10 mouse cellular contexts compared by ENCODE assay signal in genomic region chr5:143669839-143670238, GRCm38 (mm10). TPM values are rescaled to one million over a fixed set of nuclear protein-coding genes. Genes with fewer than 3 reads are reported as not detected.
DNase-seq lines count a peak whose midpoint lies in the region; ATAC-seq and TF ChIP-seq lines count a peak whose summit lies in the region.
"Had no signal": no experiment of that assay in that cellular context is flagged by ENCODE, and none has a peak within 500 bp of the region (broad histone marks: within the 10 kb centered on the region; RNA-seq: fewer than 3 reads in every experiment).

No protein-coding gene starts in this region.

- 0 out of 2 replicates have a peak, but pooled peaks cover 2% of the 10 kb centered on the region for H3K36me3 ChIP-seq in liver, embryonic 12.5 days
- H3K36me3 ChIP-seq in heart, postnatal 0 days (replicated peaks; ENCODE audit: control insufficient read depth, insufficient read depth, low read length): no peaks in the 10 kb centered on the region
- no peaks in the 10 kb centered on the region for H3K36me3 ChIP-seq in megakaryocyte, embryonic 14.5 days (replicated peaks; ENCODE audit: low read length)

- TF ChIP-seq EP300 in heart, postnatal 0 days (IDR thresholded peaks at IDR 0.05; ENCODE audit: low read depth): no peak

- no peak for ATAC-seq in liver, embryonic 12.5 days
- ATAC-seq in heart, postnatal 0 days (ENCODE audit: insufficient read depth, low read depth): no peak

- no peak for TF ChIP-seq CTCF in gastrocnemius, adult 2 months (IDR thresholded peaks at IDR 0.05)
- no peak for TF ChIP-seq CTCF in heart, postnatal 0 days (IDR thresholded peaks at IDR 0.05; ENCODE audit: low read depth)

- H3K4me3 ChIP-seq in gastrocnemius, adult 2 months: no peak overlapping the region
- H3K4me3 ChIP-seq in liver, embryonic 12.5 days: no peak overlapping the region
- H3K4me3 ChIP-seq in heart, postnatal 0 days (ENCODE audit: low read depth, low read length): no peak overlapping the region
- H3K4me3 ChIP-seq in megakaryocyte, embryonic 14.5 days (replicated peaks): peak overlapping the region; percentile 50
- H3K4me3 ChIP-seq: erythroblast, embryonic 14.5 days had no signal

- H3K9ac ChIP-seq in liver, embryonic 12.5 days: no peak overlapping the region
- H3K9ac ChIP-seq in heart, postnatal 0 days (replicated peaks; ENCODE audit: low read depth, low read length): no peak overlapping the region

- intact Hi-C loops in gastrocnemius, adult 2 months (cut with DNase I): no loop called here
- intact Hi-C loops in gastrocnemius, postnatal 36 days (cut with DNase I): no loop called here

- H3K4me2 ChIP-seq in liver, embryonic 12.5 days: no peak overlapping the region
- no peak overlapping the region for H3K4me2 ChIP-seq in heart, postnatal 0 days (ENCODE audit: low read depth, low read length)

- peak overlapping the region; percentile 68 for H3K27ac ChIP-seq in gastrocnemius, adult 2 months
- peak overlapping the region; percentile 57 for H3K27ac ChIP-seq in liver, embryonic 12.5 days
- peak overlapping the region; percentile 90 for H3K27ac ChIP-seq in heart, postnatal 0 days (ENCODE audit: low read depth)

- H3K27me3 ChIP-seq in liver, embryonic 12.5 days (replicated peaks): no peaks in the 10 kb centered on the region
- H3K27me3 ChIP-seq in heart, postnatal 0 days (ENCODE audit: control insufficient read depth, insufficient read depth, low read length): no peaks in the 10 kb centered on the region
- no peaks in the 10 kb centered on the region for H3K27me3 ChIP-seq in megakaryocyte, embryonic 14.5 days (replicated peaks)

- H3K4me1 ChIP-seq in liver, embryonic 12.5 days: peaks cover 84% of the 10 kb centered on the region
- peaks cover 38% of the 10 kb centered on the region for H3K4me1 ChIP-seq in heart, postnatal 0 days (ENCODE audit: control insufficient read depth, insufficient read depth)
- H3K4me1 ChIP-seq in megakaryocyte, embryonic 14.5 days: peaks cover 77% of the 10 kb centered on the region

- WGBS in liver, embryonic 12.5 days (ENCODE audit: insufficient replicate concordance): 25% methylated on average over 2 of the region's 2 CpGs
- 41% methylated on average over 2 of the region's 2 CpGs for WGBS in heart, postnatal 0 days

- no peaks in the 10 kb centered on the region for H3K9me3 ChIP-seq in liver, embryonic 12.5 days (replicated peaks)
- H3K9me3 ChIP-seq in heart, postnatal 0 days (replicated peaks; ENCODE audit: control insufficient read depth, low read length): no peaks in the 10 kb centered on the region
- no peaks in the 10 kb centered on the region for H3K9me3 ChIP-seq in megakaryocyte, embryonic 14.5 days

- no peak for DNase-seq in gastrocnemius, adult 2 months
- no peak for DNase-seq in gastrocnemius, postnatal 36 days
- no peak for DNase-seq in liver
- DNase-seq in heart, postnatal 0 days (ENCODE audit: low spot score): no peak
- no peak for DNase-seq in right cerebral cortex, adult 18-20 months
- DNase-seq in adrenal gland, adult 2 months: no peak
- DNase-seq: spleen, adult 18-20 months had no signal

RNA-seq across cellular contexts. Expression of gene Cyth3, which starts 47.6 kb away (rescaled TPM):
- total RNA-seq in gastrocnemius, adult 2 months (2021): 10 to 100 TPM; 10.7 to 15.8 TPM
- 10 to 100 TPM; 12.2 to 13.8 TPM for total RNA-seq in gastrocnemius, postnatal 36 days (2021)
- polyA plus RNA-seq in liver, embryonic 12.5 days (2016; fragmentation: Nextera tagmentation; extraction: Ambion mirVana): 46.0 and 47.7 TPM in 2 replicates
- total RNA-seq in heart, postnatal 0 days (2014; rRNA removed; ENCODE audit: low replicate concordance): 84.1 and 115 TPM in 2 replicates
- polyA plus RNA-seq in heart, postnatal 0 days (2015; fragmentation: Nextera tagmentation; extraction: Ambion mirVana): 42.8 and 45.2 TPM in 2 replicates
- polyA plus RNA-seq in megakaryocyte, embryonic 14.5 days (2012; ENCODE audit: insufficient read depth, low replicate concordance): 4.7 and 5.8 TPM in 2 replicates
- total RNA-seq in adrenal gland, adult 2 months (2021): 100 to 1,000 TPM; 119 to 164 TPM
- 61.7 and 78.7 TPM in 2 replicates for polyA plus RNA-seq in adrenal gland, adult 2 months (2012; rRNA removed)
